Mouse (Mus musculus): Measurements from ENCODE around the gene Myrip.

DNA sequence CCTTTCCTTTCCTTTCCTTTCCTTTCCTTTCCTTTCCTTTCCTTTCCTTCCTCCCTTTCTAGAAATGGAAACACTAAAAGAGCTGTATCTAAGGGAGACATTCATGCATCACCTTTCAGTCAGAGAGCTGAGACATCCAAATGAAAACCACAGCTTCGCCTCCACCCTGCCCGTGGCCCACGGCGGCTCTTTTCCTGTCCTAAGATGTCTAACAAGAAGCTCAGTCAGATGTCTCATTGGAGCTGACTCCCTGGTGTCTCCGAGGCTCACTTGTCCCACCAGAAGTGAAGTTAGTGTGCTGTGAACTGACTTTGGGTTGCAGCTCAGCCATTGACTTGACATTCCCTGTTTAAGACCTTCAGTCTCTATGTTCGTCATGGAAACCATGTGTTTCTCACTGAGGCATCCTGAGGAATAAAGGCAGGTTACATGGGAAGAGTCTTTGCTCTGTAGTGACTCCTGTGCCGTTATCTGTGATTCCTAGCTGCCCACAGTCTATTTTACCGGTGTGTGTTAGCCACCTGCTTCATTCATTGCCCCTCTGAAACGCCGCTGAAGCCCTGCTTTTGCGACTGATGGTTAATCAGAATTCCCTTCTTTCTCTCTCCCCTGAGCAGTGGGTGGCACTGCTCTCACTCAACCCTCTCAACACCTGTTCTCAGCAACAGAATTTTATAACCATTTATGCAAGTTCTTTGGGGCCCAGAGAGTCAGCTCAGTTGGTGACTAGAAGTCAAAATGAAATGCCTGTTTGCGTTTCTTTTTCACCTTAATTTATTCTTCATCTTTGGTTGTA, 53.4 kb downstream of the Myrip start:
- TF ChIP-seq GATA1 (IDR thresholded peaks at IDR 0.05; ENCODE audit: low read length): no peak
- no peak for TF ChIP-seq TAL1 (IDR thresholded peaks at IDR 0.05; ENCODE audit: low read length)

Data from erythroblast, embryonic 14.5 days (primary cell).